Mouse (Mus musculus) megakaryocyte, embryonic 14.5 days (primary cell): Measurements from ENCODE around the gene Ctbs.

Source experiments
- FLI1 ChIP-seq: IDR thresholded peaks from 2 replicates; pipeline ENCODE4 v1.6.1; 2012; ENCODE audit warnings: low read length, inconsistent platforms, mixed read lengths
- GATA1 ChIP-seq: IDR thresholded peaks from 3 replicates; pipeline ENCODE4 v1.6.1; 2012; ENCODE audit warnings: mixed read lengths, low read length, inconsistent platforms, borderline replicate concordance

GRCm38 (mm10) chr3:146462939-146463338 is 13.3 kb downstream of the Ctbs start:
- TF ChIP-seq FLI1 (no peak), GATA1 (no peak)
